Mouse (Mus musculus): ENCODE data around the gene Man2b1. TPM values are rescaled to one million over a fixed set of nuclear protein-coding genes. Genes with fewer than 3 reads are reported as not detected.

The Man2b1 gene
- polyA plus RNA-seq, 1 experiment from 2014 or later: 19.3 TPM

GRCm38 (mm10) chr8:85059879-85060616, 23.0 kb upstream of the Man2b1 start, which contains the start of gene Fbxw9:
TSS of gene Fbxw9 (plus strand) at chr8:85060055.
- peaks cover 30% of the 10 kb centered on the region for H3K36me3 ChIP-seq
- peak within 1 kb of the TSS; percentile 81 for H3K9ac ChIP-seq (replicated peaks)
- 1% methylated on average over 53 of the region's 53 CpGs for WGBS
- ATAC-seq (ENCODE audit: low FRiP score): peak; percentile 95
- no peaks in the 10 kb centered on the region for H3K27me3 ChIP-seq (replicated peaks)
- peaks cover 21% of the 10 kb centered on the region for H3K4me1 ChIP-seq
- peak within 1 kb of the TSS; percentile 95 for H3K4me3 ChIP-seq (replicated peaks)
- H3K4me2 ChIP-seq: peak within 1 kb of the TSS; percentile 83
- no peaks in the 10 kb centered on the region for H3K9me3 ChIP-seq (replicated peaks)
- H3K27ac ChIP-seq (replicated peaks): peak within 1 kb of the TSS; percentile 78

DNA sequence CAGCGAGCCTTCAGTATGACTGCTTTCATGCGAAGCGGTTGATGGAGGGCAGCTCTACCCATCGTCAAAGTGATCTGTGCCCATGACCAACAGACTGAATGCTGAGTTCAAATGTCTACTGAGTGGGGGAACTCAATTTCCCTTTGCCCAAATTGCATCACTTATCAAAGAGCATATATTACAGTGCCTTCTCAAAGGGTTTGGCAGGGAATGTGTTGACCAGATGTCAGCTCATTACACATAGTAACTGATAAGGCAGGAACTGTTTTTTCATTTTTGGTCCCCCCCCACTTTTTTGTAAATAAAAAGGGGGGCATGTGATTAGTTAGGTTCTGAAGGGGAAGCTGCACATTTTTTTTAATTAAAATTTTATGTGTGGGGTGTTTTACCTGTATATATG, 20.5 kb upstream of the Man2b1 start:
- peaks cover 38% of the 10 kb centered on the region for H3K36me3 ChIP-seq
- no peaks in the 10 kb centered on the region for H3K27me3 ChIP-seq (replicated peaks)

DNA sequence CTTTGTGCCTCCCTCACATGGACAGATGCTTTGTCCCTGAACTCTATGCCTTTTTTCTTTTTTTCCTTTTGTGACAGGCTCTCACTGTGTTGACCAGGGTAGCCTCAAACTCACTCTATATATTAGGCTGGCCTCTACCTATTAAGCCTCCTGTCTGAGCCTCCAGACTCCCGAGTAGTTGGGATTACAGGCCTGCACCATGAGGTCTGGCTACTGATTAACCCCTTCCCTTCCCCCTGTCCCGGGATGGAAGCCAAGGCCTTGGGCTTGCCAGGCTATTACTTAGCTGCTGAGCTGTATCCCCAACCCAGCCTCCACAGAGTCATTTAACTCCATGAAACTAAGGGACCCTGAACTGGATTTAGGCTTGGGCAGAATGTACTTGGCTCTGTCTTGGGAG, 17.9 kb upstream of the Man2b1 start:
- Histone ChIP-seq H3K4me2 (no peak overlapping the region), H3K9me3 (replicated peaks) (no peaks in the 10 kb centered on the region), H3K4me1 (peaks cover 21% of the 10 kb centered on the region), H3K4me3 (replicated peaks) (no peak overlapping the region), H3K27ac (replicated peaks) (no peak overlapping the region), H3K36me3 (peaks cover 51% of the 10 kb centered on the region), H3K9ac (replicated peaks) (no peak overlapping the region), H3K27me3 (replicated peaks) (no peaks in the 10 kb centered on the region)
- no peak for ATAC-seq (ENCODE audit: low FRiP score)
- 38% methylated on average over 2 of the region's 2 CpGs for whole genome bisulfite sequencing

More for the DNA sequence above, 20.5 kb upstream of the Man2b1 start:
- Histone ChIP-seq H3K4me1 (peaks cover 21% of the 10 kb centered on the region), H3K9ac (replicated peaks) (no peak overlapping the region), H3K4me3 (replicated peaks) (no peak overlapping the region), H3K4me2 (no peak overlapping the region), H3K27ac (replicated peaks) (no peak overlapping the region), H3K9me3 (replicated peaks) (no peaks in the 10 kb centered on the region)
- WGBS: 96% methylated on average over 4 of the region's 4 CpGs
- ATAC-seq (ENCODE audit: low FRiP score): no peak

- H3K36me3 ChIP-seq: peaks cover 51% of the 10 kb centered on the region
Observed at GRCm38 (mm10) chr8:85067155-85067554, 15.9 kb upstream of the Man2b1 start.

DNA sequence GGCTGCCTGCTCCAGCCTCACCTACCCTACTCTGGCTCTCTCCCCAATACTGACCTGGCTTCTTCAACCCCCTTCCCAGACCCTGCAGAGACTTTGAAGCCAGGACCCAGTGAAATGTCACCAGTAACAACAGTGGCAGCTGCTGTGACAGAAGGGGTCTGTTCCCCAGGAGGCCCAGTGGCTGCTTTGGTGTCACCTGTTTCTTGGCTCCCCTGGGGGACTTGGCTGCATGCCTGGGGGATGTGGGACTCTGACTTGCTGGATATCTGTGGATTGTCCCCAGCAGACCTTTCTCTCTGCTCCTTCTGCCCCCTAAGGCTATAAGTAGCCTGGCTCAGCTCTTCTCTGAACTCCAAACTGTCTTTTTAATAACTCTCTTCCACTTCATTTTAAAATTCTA, 15.1 kb upstream of the Man2b1 start, which contains the start of gene Gm5741:
Gm5741 (minus strand) TSS at position 1 of the 400 bp plus-strand sequence.
- Histone ChIP-seq H3K9me3 (replicated peaks) (no peaks in the 10 kb centered on the region), H3K27me3 (replicated peaks) (no peaks in the 10 kb centered on the region), H3K9ac (replicated peaks) (no peak within 1 kb of the TSS), H3K4me3 (replicated peaks) (no peak within 1 kb of the TSS), H3K4me1 (peaks cover 17% of the 10 kb centered on the region), H3K4me2 (no peak within 1 kb of the TSS), H3K36me3 (peaks cover 45% of the 10 kb centered on the region), H3K27ac (replicated peaks) (no peak within 1 kb of the TSS)
- no peak for ATAC-seq (ENCODE audit: low FRiP score)

More at GRCm38 (mm10) chr8:85067155-85067554, 15.9 kb upstream of the Man2b1 start:
- Histone ChIP-seq H3K9me3 (replicated peaks) (no peaks in the 10 kb centered on the region), H3K4me2 (no peak overlapping the region), H3K27me3 (replicated peaks) (no peaks in the 10 kb centered on the region), H3K4me1 (peaks cover 12% of the 10 kb centered on the region), H3K9ac (replicated peaks) (no peak overlapping the region), H3K27ac (replicated peaks) (no peak overlapping the region), H3K4me3 (replicated peaks) (no peak overlapping the region)
- 96% methylated on average over 2 of the region's 2 CpGs for WGBS
- ATAC-seq (ENCODE audit: low FRiP score): no peak

GRCm38 (mm10) chr8:85071041-85071440, 12.0 kb upstream of the Man2b1 start:
- Histone ChIP-seq H3K4me1 (peaks cover 21% of the 10 kb centered on the region), H3K9ac (replicated peaks) (peak overlapping the region; percentile 89; the same call in 1 of the 2 replicates), H3K4me3 (replicated peaks) (peak overlapping the region; percentile 99), H3K36me3 (peaks cover 51% of the 10 kb centered on the region), H3K4me2 (peak overlapping the region; percentile 71), H3K27me3 (replicated peaks) (no peaks in the 10 kb centered on the region), H3K9me3 (replicated peaks) (no peaks in the 10 kb centered on the region), H3K27ac (replicated peaks) (peak overlapping the region; percentile 94)
- WGBS: 76% methylated on average over 5 of the region's 5 CpGs
- ATAC-seq (ENCODE audit: low FRiP score): no peak

- Histone ChIP-seq H3K4me1 (peaks cover 24% of the 10 kb centered on the region), H3K9me3 (replicated peaks) (no peaks in the 10 kb centered on the region), H3K9ac (replicated peaks) (peak within 1 kb of the TSS; percentile 89), H3K27me3 (replicated peaks) (no peaks in the 10 kb centered on the region), H3K27ac (replicated peaks) (peak within 1 kb of the TSS; percentile 94), H3K4me3 (replicated peaks) (peak within 1 kb of the TSS; percentile 99), H3K4me2 (peak within 1 kb of the TSS; percentile 71), H3K36me3 (peaks cover 51% of the 10 kb centered on the region)
- ATAC-seq (ENCODE audit: low FRiP score): peak; percentile 92
- WGBS: under 1% methylated on average over 68 of the region's 68 CpGs
Observed at GRCm38 (mm10) chr8:85071514-85072281, 11.4 kb upstream of the Man2b1 start, which contains the start of gene Dhps. TSS of gene Dhps (plus strand) at chr8:85071757.

DNA sequence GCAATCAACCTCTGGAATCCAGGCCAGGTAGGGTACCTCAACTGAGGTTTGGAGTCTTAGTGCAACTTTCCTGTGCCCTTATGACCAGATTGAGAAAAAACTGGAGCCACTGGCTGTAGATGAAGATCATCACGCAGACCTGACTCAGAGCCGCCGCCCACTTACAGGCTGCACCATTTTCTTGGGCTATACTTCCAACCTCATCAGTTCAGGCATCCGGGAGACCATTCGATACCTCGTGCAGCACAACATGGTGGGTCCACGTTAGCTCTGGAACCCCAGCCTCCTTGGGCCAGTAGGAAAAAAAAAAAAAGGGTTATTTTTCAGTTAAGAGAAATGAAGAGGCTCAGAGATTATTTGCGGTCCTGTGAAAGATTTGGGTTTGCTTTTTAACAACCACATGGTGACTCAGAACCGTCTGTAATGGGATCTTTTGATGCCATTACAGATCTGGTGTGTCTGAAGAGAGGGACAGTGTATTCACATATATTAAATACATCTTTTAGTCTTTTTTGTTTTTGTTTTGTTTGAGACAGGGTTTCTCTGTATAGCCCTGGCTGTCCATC, 10.6 kb upstream of the Man2b1 start:
- Histone ChIP-seq H3K9ac (replicated peaks) (peak overlapping the region; percentile 89), H3K9me3 (replicated peaks) (no peaks in the 10 kb centered on the region), H3K27ac (replicated peaks) (peak overlapping the region; percentile 94), H3K4me2 (peak overlapping the region; percentile 71), H3K4me1 (peaks cover 24% of the 10 kb centered on the region), H3K27me3 (replicated peaks) (no peaks in the 10 kb centered on the region), H3K36me3 (peaks cover 47% of the 10 kb centered on the region), H3K4me3 (replicated peaks) (peak overlapping the region; percentile 99)
- ATAC-seq (ENCODE audit: low FRiP score): no peak
- 36% methylated on average over 9 of the region's 9 CpGs for WGBS

- Histone ChIP-seq H3K9me3 (replicated peaks) (no peaks in the 10 kb centered on the region), H3K36me3 (peaks cover 40% of the 10 kb centered on the region), H3K4me2 (peak overlapping the region; percentile 71), H3K27ac (replicated peaks) (no peak overlapping the region), H3K4me3 (replicated peaks) (peak overlapping the region; percentile 99), H3K27me3 (replicated peaks) (no peaks in the 10 kb centered on the region), H3K9ac (replicated peaks) (no peak overlapping the region), H3K4me1 (peaks cover 24% of the 10 kb centered on the region)
- WGBS: 95% methylated on average over 15 of the region's 15 CpGs
- no peak for ATAC-seq (ENCODE audit: low FRiP score)
Observed at GRCm38 (mm10) chr8:85073041-85073612, 9.9 kb upstream of the Man2b1 start.

GRCm38 (mm10) chr8:85074167-85074566, 8.9 kb upstream of the Man2b1 start:
- no peak for ATAC-seq (ENCODE audit: low FRiP score)
- H3K27ac ChIP-seq (replicated peaks): no peak overlapping the region
- peaks cover 40% of the 10 kb centered on the region for H3K36me3 ChIP-seq
- no peaks in the 10 kb centered on the region for H3K27me3 ChIP-seq (replicated peaks)
- no peak overlapping the region for H3K4me3 ChIP-seq (replicated peaks)
- WGBS: 90% methylated on average over 10 of the region's 10 CpGs
- H3K9ac ChIP-seq (replicated peaks): no peak overlapping the region; the same call in 1 of the 2 replicates
- no peaks in the 10 kb centered on the region for H3K9me3 ChIP-seq (replicated peaks)
- no peak overlapping the region for H3K4me2 ChIP-seq
- peaks cover 30% of the 10 kb centered on the region for H3K4me1 ChIP-seq

- Histone ChIP-seq H3K9ac (replicated peaks) (no peak overlapping the region; the same call in 1 of the 2 replicates), H3K4me1 (peaks cover 34% of the 10 kb centered on the region), H3K4me3 (replicated peaks) (no peak overlapping the region), H3K27ac (replicated peaks) (no peak overlapping the region), H3K27me3 (replicated peaks) (no peaks in the 10 kb centered on the region), H3K36me3 (peaks cover 40% of the 10 kb centered on the region), H3K9me3 (replicated peaks) (no peaks in the 10 kb centered on the region), H3K4me2 (no peak overlapping the region)
- 94% methylated on average over 10 of the region's 10 CpGs for WGBS
- ATAC-seq (ENCODE audit: low FRiP score): no peak
Observed at GRCm38 (mm10) chr8:85074617-85075016, 8.5 kb upstream of the Man2b1 start.
